Mouse (Mus musculus) megakaryocyte, embryonic 14.5 days (primary cell): ENCODE measurements at regions not wholly inside any gene's neighbourhood (a gene's known extent, or its start where the extent isn't known, plus 50 kb on each side); places are given as distances from the start of the nearest gene placed in this dataset.

Experiments
- FLI1 ChIP-seq: IDR thresholded peaks from 2 replicates; pipeline ENCODE4 v1.6.1; 2012; ENCODE audit warnings: low read length, inconsistent platforms, mixed read lengths
- GATA1 ChIP-seq: IDR thresholded peaks from 3 replicates; pipeline ENCODE4 v1.6.1; 2012; ENCODE audit warnings: mixed read lengths, low read length, inconsistent platforms, borderline replicate concordance

DNA sequence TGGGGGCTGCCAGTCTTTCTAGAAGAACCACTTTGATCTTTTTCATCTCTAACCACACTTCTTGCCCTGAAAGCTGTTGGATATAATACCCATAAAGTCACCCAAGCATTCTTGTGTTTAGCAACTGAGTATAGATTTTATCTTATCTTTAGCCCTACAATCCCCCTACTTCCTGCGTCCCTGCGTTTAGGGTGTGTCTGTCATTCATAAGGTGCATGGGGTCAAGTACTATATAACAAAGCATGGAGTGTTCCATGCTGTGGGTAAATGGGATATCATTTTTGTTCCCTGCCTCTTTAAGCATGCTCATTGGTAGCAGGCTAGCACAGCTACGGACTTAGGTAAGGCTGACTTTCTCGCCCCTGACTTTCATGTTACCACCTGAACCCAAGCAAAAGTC, 122.5 kb upstream of the Twist2 start:
- no peak for TF ChIP-seq FLI1
- no peak for TF ChIP-seq GATA1
